Mouse (Mus musculus) heart, adult 2 months (tissue): Measurements from ENCODE around the gene Ppp2r5d. TPM values are rescaled to one million over a fixed set of nuclear protein-coding genes. Genes with fewer than 3 reads are reported as not detected.
A peak's percentile ranks its signal among the peaks of the same experiment; 100 is the strongest.

Source experiments
- DNase-seq, 2 experiments: peaks; one replicate each; pipeline ENCODE4 v3.0.0; 2021
- H3K27ac ChIP-seq: fragments of 200-600 bp; 2 replicates; pipeline ENCODE4 v1.8.1; 2022
- H3K27me3 ChIP-seq: fragments of 200-500 bp; 2 replicates; pipeline ENCODE4 v1.6.1; 2012; ENCODE audit warnings: mild to moderate bottlenecking, low read length, inconsistent platforms, mixed read lengths; ENCODE audit not compliant: control insufficient read depth, insufficient read depth
- H3K36me3 ChIP-seq: fragments of 200-500 bp; 2 replicates; pipeline ENCODE4 v1.6.1; 2012; ENCODE audit warnings: low read length, inconsistent platforms; ENCODE audit not compliant: control insufficient read depth, insufficient read depth
- H3K4me1 ChIP-seq: fragments of 200-500 bp; 2 replicates; pipeline ENCODE4 v1.6.1; 2011; ENCODE audit warnings: low read length; ENCODE audit not compliant: control insufficient read depth, insufficient read depth
- H3K4me3 ChIP-seq: fragments of 200-600 bp; 2 replicates; pipeline ENCODE4 v1.8.1; 2022
- H3K79me2 ChIP-seq: fragments of 200-500 bp; replicated peaks from 2 replicates; pipeline ENCODE4 v1.6.1; 2012; ENCODE audit warnings: mild to moderate bottlenecking, inconsistent platforms, low read length, moderate library complexity, mixed read lengths; ENCODE audit not compliant: control insufficient read depth, insufficient read depth
- H3K9ac ChIP-seq: fragments of 200-500 bp; 2 replicates; pipeline ENCODE4 v1.6.1; 2012; ENCODE audit warnings: low read depth, mild to moderate bottlenecking, control low read depth, inconsistent platforms, low read length, mixed read lengths
- CTCF ChIP-seq: fragments of 200-600 bp; IDR thresholded peaks from 2 replicates; pipeline ENCODE4 v1.8.1; 2022; ENCODE audit warnings: antibody characterized with exemption, mild to moderate bottlenecking, moderate library complexity
- EP300 ChIP-seq: fragments of 200-500 bp; IDR thresholded peaks from 2 replicates; pipeline ENCODE4 v1.6.1; 2011; ENCODE audit warnings: low read depth, low read length, control low read depth; ENCODE audit not compliant: insufficient read depth
- POLR2A ChIP-seq: fragments of 200-500 bp; IDR thresholded peaks from 2 replicates; pipeline ENCODE4 v1.6.1; 2011; ENCODE audit warnings: mild to moderate bottlenecking, low read depth, low read length, control low read depth; ENCODE audit not compliant: insufficient read depth
- WGBS: fragments of 180-500 bp; shearing (Covaris S2); methylation state at CpG from one replicate; pipeline ENCODE4 v1.1.7; 2018; 5-methylcytosine and 5-hydroxymethylcytosine counted together
- intact Hi-C: fragments of 180-260 bp; cut with DNase I; formaldehyde crosslinking; loops from one replicate; pipeline ENCODE4 v1.15.1; 2025
- polyA plus RNA-seq: library from polyadenylated mRNA; depleted of rRNA; stranded (reverse); fragments of >200 nt; gene quantifications from 2 replicates; pipeline ENCODE4 v1.2.3, GENCODE M21; 2012; rRNA removed
- total RNA-seq, 2 experiments: library from RNA; stranded (reverse); gene quantifications; 2 replicates each; pipeline ENCODE4 v1.2.3; 2021

The Ppp2r5d gene
- total and polyA plus RNA-seq, 3 experiments: 28.1 to 32.0 (median 30.8) TPM

DNA sequence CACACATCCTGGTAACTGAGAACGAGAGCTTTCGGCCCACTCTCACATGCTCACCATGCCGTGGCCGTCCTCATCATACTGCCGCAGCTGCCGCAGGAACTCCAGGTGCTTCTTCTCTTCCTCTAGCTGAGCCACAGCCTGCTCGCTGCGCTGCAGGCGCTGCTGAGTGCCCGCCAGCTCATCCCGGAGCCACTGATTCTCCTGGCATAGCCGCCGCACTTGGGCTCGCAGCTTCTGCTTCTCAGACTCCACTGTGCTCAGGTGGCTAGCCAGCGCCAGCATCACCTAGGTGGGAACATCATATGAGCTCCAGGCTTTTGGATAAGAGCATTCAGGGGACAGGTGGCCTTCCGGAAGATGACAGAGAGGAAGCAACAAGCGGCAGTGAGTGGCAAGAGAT lies 62.9 kb downstream of the Ppp2r5d start:
- Histone ChIP-seq H3K36me3 (no peaks in the 10 kb centered on the region), H3K79me2 (no peaks in the 10 kb centered on the region), H3K27ac (no peak overlapping the region), H3K9ac (no peak overlapping the region), H3K27me3 (no peaks in the 10 kb centered on the region), H3K4me1 (peaks cover 5% of the 10 kb centered on the region), H3K4me3 (no peak overlapping the region)
- WGBS: 93% methylated on average over 17 of the region's 17 CpGs
- intact Hi-C loops: loop anchor here (5.0 kb wide), 1 partner anchor 85 kb away; the partner anchor contains the start of gene Srf
- TF ChIP-seq POLR2A (no peak), CTCF (no peak), EP300 (no peak)
- no peak for DNase-seq

DNA sequence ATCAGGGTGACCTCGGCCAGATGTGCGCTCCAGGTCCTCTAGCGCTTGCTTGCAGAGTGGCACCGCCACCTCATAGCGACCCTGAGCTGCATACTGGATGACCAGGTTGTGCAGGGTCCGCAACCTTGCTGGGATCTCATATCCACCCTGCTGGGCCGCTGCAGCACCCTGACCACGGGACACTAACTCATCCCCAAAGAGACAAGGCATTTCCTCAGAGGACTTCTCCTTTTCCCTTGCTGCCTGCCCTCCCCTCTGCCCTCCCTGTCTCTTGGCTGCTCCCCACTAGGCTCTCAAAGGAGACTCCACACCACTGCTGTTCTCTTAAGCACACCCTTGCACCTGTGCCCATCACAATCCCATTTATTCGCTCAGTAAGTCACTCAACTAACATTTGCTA lies 65.0 kb downstream of the Ppp2r5d start:
- H3K27ac ChIP-seq: no peak overlapping the region
- no peak for DNase-seq
- H3K9ac ChIP-seq: no peak overlapping the region

DNA sequence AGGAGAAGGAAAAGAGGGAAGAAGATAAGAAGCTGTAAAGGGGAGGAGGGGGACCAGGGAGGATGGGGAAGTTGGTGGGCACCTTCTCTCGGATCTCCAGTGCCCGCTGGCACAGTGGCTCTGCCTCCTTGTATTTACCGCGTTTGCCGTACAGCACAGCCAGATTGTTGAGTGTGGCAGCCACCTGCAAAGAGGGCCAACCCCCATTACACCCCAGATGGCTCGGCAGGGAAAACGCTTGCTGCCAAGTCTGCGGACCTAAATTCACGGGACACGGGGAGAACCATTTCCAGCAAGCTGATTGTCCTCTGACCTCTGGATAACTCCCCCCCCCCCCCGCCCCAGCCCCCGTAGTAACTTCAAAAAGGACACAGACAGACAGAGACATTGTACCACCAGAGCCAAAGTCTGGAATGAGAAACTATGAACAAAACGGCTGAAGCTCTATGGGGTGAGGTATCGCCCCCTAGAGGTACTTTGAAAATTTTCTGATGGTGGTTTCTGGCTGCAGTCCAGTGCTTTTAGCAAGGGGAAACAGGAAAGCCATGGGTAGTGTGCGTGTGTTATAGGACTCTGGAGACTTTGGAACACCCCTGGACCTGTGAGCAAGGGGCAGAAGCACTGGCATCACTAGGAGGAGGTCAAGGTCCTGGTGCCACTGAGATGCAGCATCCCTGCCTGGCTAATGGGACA lies 67.9 kb downstream of the Ppp2r5d start:
- 26% methylated on average over 15 of the region's 15 CpGs for WGBS
- no peak overlapping the region for H3K4me3 ChIP-seq

More for the DNA sequence above, 65.0 kb downstream of the Ppp2r5d start:
- Histone ChIP-seq H3K27me3 (no peaks in the 10 kb centered on the region), H3K36me3 (no peaks in the 10 kb centered on the region), H3K4me1 (peaks cover 5% of the 10 kb centered on the region), H3K4me3 (no peak overlapping the region), H3K79me2 (no peaks in the 10 kb centered on the region)
- no peak for TF ChIP-seq POLR2A
- TF ChIP-seq CTCF: no peak
- TF ChIP-seq EP300: no peak
- intact Hi-C loops: loop anchor here (5.0 kb wide), 2 partner anchors 38 to 83 kb away; partner anchors contain the start of gene Srf
- WGBS: 79% methylated on average over 9 of the region's 9 CpGs

More for the DNA sequence above, 67.9 kb downstream of the Ppp2r5d start:
- intact Hi-C loops: loop anchor here (2.0 to 5.0 kb wide), 2 partner anchors 35 to 112 kb away; no protein-coding TSS in a partner anchor
- no peaks in the 10 kb centered on the region for H3K36me3 ChIP-seq
- no peak overlapping the region for H3K9ac ChIP-seq
- peak; percentile 54 to 63 for DNase-seq
- H3K27me3 ChIP-seq: no peaks in the 10 kb centered on the region
- TF ChIP-seq EP300: no peak
- peak; percentile 78 for TF ChIP-seq CTCF
- H3K4me1 ChIP-seq: peaks cover 2% of the 10 kb centered on the region
- H3K79me2 ChIP-seq: no peaks in the 10 kb centered on the region
- H3K27ac ChIP-seq: no peak overlapping the region

Other genes starting within 250 kb of the Ppp2r5d start
- gene Ttbk1, start 217.4 kb downstream of the Ppp2r5d start, total RNA-seq: under 1 TPM; 0.16 to 0.23 TPM
- gene Ttbk1, start 217.4 kb downstream of the Ppp2r5d start, polyA plus RNA-seq: 0.21 and 0.23 TPM in 2 replicates
- gene Dnph1, start 208.4 kb downstream of the Ppp2r5d start, total RNA-seq: 1 to 10 TPM; 1.8 to 1.9 TPM
- gene Dnph1, start 208.4 kb downstream of the Ppp2r5d start, polyA plus RNA-seq: 0.80 and 0.97 TPM in 2 replicates
- 10 to 100 TPM; 21.6 to 21.9 TPM for gene Cul9, start 158.7 kb downstream of the Ppp2r5d start, total RNA-seq
- 20.1 and 22.7 TPM in 2 replicates for gene Cul9, start 158.7 kb downstream of the Ppp2r5d start, polyA plus RNA-seq
- gene Srf, start 148.9 kb downstream of the Ppp2r5d start, total RNA-seq: 100 to 1,000 TPM in 1 of 2 experiments, 10 to 100 TPM in 1; 91.5 to 106 TPM
- 223 and 227 TPM in 2 replicates for gene Srf, start 148.9 kb downstream of the Ppp2r5d start, polyA plus RNA-seq
- gene Ptk7, start 75.6 kb downstream of the Ppp2r5d start, total RNA-seq: 1 to 10 TPM; 2.6 TPM
- 2.8 and 3.1 TPM in 2 replicates for gene Ptk7, start 75.6 kb downstream of the Ppp2r5d start, polyA plus RNA-seq
- gene Klc4, start 59.1 kb downstream of the Ppp2r5d start, total RNA-seq: 10 to 100 TPM; 23.5 to 25.7 TPM
- 20.9 and 22.3 TPM in 2 replicates for gene Klc4, start 59.1 kb downstream of the Ppp2r5d start, polyA plus RNA-seq
- 100 to 1,000 TPM; 112 to 132 TPM for gene Mrpl2, start 58.9 kb downstream of the Ppp2r5d start, total RNA-seq
- gene Mrpl2, start 58.9 kb downstream of the Ppp2r5d start, polyA plus RNA-seq: 71.5 and 87.8 TPM in 2 replicates
- gene Cul7, start 54.8 kb downstream of the Ppp2r5d start, total RNA-seq: 10 to 100 TPM; 16.8 to 18.4 TPM
- 23.4 and 24.7 TPM in 2 replicates for gene Cul7, start 54.8 kb downstream of the Ppp2r5d start, polyA plus RNA-seq
- gene Rrp36, start 30.8 kb downstream of the Ppp2r5d start, total RNA-seq: 10 to 100 TPM; 10.7 to 11.3 TPM
- 19.4 and 24.3 TPM in 2 replicates for gene Rrp36, start 30.8 kb downstream of the Ppp2r5d start, polyA plus RNA-seq
- 10 to 100 TPM; 45.4 to 50.3 TPM for gene Mea1, start 26.3 kb downstream of the Ppp2r5d start, total RNA-seq
- gene Mea1, start 26.3 kb downstream of the Ppp2r5d start, polyA plus RNA-seq: 35.3 and 37.8 TPM in 2 replicates
- gene Klhdc3, start 24.2 kb downstream of the Ppp2r5d start, total RNA-seq: 10 to 100 TPM; 57.3 to 68.9 TPM
- gene Klhdc3, start 24.2 kb downstream of the Ppp2r5d start, polyA plus RNA-seq: 91.8 and 105 TPM in 2 replicates
- 10 to 100 TPM; 33.4 to 36.5 TPM for gene Pex6, start 6.4 kb upstream of the Ppp2r5d start, total RNA-seq
- gene Pex6, start 6.4 kb upstream of the Ppp2r5d start, polyA plus RNA-seq: 33.7 and 34.1 TPM in 2 replicates
- gene Gnmt, start 24.1 kb upstream of the Ppp2r5d start, total RNA-seq: 1 to 10 TPM; 2.8 to 4.4 TPM
- 3.3 and 5.1 TPM in 2 replicates for gene Gnmt, start 24.1 kb upstream of the Ppp2r5d start, polyA plus RNA-seq
- 10 to 100 TPM; 19.8 to 21.5 TPM for gene Cnpy3, start 47.1 kb upstream of the Ppp2r5d start, total RNA-seq
- 19.7 and 20.7 TPM in 2 replicates for gene Cnpy3, start 47.1 kb upstream of the Ppp2r5d start, polyA plus RNA-seq
- gene Ptcra, start 58.6 kb upstream of the Ppp2r5d start, total RNA-seq: not detected
- gene Ptcra, start 58.6 kb upstream of the Ppp2r5d start, polyA plus RNA-seq: 0.08 and 0.12 TPM in 2 replicates
- 10 to 100 TPM; 22.6 to 30.4 TPM for gene 2310039H08Rik, start 67.5 kb upstream of the Ppp2r5d start, total RNA-seq
- gene 2310039H08Rik, start 67.5 kb upstream of the Ppp2r5d start, polyA plus RNA-seq: 43.6 and 45.4 TPM in 2 replicates
- gene Rpl7l1, start 77.6 kb upstream of the Ppp2r5d start, total RNA-seq: 10 to 100 TPM; 54.0 TPM
- 19.4 and 41.8 TPM in 2 replicates for gene Rpl7l1, start 77.6 kb upstream of the Ppp2r5d start, polyA plus RNA-seq
- gene Bicral, start 153.4 kb upstream of the Ppp2r5d start, total RNA-seq: 10 to 100 TPM; 12.3 to 15.7 TPM
- gene Bicral, start 153.4 kb upstream of the Ppp2r5d start, polyA plus RNA-seq: 7.4 and 9.6 TPM in 2 replicates
- gene Tbcc, start 185.6 kb upstream of the Ppp2r5d start, total RNA-seq: 10 to 100 TPM; 16.3 TPM
- gene Tbcc, start 185.6 kb upstream of the Ppp2r5d start, polyA plus RNA-seq: 12.7 and 13.3 TPM in 2 replicates
- not detected for gene Prph2, start 205.3 kb upstream of the Ppp2r5d start, total RNA-seq
- not detected in 2 replicates for gene Prph2, start 205.3 kb upstream of the Ppp2r5d start, polyA plus RNA-seq